Mouse (Mus musculus) mouse trophoblast stem cell (cell line): ENCODE measurements around the gene Lztr1.

Source experiments
- in situ Hi-C, 2 experiments: fragments of 300-500 bp; cut with MseI, MboI; formaldehyde crosslinking; loops; 2 replicates in 1 of 2; 3 replicates in 1 of 2; pipeline ENCODE4 v1.15.1; 2025

Lztr1 gene

DNA sequence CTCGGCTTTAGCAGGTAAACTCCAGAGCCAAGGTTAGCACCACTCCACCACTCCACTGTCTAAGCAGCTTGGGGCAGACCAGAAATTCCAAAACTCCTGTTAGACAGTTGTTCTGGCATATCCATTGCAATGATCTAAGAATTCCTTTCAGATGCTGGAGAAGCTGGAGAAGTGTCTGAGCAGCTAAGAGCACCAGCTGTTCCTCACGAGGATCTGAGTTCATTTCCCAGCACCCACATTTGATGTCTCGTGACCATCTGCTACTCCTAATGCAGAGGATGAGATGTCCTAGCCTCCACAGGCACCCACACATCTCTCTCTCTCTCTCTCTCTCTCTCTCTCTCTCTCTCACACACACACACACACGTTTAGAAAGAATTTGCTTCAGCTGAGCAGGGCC is 48.4 kb downstream of the Lztr1 start:
- in situ Hi-C loops, result no loop called here

DNA sequence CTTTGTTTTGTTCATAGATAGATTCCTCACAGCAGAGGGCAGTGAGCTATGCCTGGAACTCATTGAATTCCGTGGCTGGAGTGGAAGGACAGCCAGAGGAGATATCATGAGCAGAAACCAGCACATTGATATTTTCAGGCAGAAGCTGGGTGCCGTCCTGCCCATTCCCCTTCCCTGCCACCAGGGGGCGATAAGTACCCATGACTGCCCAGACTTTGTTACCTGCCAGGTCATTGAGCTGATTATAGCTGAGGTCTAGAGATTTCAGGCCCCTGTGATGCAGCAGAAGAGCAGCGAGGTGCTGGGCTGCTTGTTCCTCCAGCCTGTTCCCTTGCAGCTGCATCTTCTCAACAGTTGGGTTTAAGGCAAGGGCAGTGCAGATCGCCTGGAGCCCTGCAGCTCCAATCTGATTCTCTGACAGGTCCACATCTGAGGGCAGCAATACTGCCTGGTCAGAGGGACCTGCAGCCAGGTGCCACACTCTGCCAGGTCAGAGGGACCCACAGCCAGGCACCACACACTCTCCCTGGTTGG is 49.5 kb downstream of the Lztr1 start:
- in situ Hi-C loops, result no loop called here

DNA sequence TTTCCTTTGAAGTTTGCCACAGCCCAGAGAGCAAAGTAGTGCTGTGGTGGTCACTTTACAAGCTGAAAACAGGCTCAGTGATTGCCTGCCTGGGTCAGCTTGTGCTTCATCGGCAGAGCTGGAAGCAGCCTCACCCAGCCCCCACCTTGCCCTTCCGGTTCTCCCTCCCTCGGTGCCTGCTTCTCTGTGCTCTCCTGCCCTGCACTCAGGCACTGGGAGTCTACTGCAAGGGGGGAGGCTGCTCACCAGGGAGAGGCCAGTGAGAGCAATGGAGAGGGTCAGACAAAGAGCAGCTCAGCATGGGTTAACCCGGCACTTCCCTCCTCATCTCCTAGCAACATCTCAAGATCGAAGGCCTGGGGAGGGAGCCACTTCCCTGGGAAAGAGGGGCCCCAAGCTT is 50.3 kb downstream of the Lztr1 start:
- in situ Hi-C loops, result no loop called here

DNA sequence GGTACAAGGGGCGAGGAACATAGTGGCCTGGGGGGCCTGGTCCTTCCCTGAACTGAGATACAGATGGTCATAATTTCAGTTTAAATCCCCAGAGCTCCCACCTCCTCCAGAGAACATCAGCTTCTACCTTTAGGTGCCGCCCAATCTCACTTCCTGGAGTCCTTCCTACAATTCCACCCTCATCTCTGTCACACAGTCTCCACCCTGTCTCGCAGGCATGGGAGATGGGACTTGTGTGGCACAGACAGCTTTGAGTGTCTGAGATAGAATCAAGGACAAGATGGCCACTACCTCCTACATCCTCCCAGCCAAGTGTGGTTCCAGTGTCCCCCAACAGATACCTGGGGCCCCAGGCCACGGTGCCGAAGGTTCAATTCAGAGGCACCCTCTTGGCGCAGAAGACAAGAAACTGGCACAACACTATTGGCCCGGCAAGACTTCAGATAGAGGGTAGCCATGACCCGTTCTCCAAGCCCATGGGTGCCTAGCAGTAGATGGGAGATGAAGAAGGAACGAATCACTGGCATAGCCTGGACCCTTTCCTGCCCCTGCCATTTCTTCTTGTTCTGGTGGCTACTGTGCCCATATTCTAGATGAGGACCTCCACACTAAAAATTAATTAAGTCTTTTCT is 51.0 kb downstream of the Lztr1 start:
- in situ Hi-C loops, result no loop called here

DNA sequence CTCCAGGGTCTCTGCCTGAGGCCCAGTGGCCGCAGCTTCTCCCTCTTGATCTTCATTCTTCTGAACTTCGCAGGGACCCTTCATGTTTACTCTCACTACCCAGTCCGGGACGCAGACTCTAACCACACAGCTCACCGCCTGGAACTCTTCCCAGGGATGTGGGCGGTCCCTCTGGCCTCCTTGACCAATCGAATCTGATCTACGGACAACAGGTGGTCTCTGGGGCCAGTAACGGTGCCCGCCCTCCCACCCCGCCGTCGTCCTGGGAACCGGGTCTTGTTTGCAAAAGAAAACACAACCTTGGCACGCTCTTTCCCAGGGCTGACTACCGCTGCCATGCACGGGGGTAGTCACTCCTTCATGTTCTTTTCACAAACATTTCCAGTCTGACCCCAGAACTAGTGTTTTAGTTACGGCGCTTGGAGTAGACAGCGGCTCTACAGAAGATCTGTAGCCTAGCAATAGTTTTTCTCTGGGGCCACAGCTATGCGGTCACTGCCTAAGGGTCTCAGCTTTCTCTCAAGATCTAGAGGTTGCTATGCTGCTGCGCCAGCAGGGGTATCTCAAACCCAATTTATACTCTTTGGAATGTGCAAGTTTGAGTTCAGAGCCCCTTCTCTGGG is 52.8 kb downstream of the Lztr1 start, which contains the start of gene Lrrc74b:
Gene Lrrc74b (minus strand): TSS at position 120 of the 623 bp plus-strand sequence.
- in situ Hi-C loops, result no loop called here

DNA sequence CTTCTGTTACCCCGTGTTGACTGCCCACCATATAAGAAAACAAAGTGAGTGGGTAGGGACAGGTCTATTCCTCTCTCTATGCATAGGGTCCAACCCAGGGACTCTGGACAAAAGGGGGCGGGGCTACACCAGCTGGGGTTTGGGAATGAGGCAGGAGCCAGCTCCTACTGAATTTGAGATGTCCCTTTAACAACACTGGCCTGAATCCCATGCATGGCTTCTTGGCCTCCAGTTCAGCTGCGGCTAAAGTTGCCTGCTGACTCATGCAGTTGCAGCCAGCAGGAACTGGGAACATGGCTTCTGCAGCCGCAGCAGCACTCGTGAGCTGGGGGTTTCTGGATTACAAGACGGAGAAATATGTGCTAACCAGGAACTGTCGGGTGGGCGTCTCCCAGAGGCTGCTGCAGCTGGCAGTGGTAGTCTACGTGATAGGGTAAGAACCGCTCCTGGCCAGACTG is 53.3 kb downstream of the Lztr1 start, which contains the start of gene P2rx6:
Gene P2rx6 (plus strand): TSS at position 135 of the 458 bp plus-strand sequence.
- in situ Hi-C loops, result no loop called here

DNA sequence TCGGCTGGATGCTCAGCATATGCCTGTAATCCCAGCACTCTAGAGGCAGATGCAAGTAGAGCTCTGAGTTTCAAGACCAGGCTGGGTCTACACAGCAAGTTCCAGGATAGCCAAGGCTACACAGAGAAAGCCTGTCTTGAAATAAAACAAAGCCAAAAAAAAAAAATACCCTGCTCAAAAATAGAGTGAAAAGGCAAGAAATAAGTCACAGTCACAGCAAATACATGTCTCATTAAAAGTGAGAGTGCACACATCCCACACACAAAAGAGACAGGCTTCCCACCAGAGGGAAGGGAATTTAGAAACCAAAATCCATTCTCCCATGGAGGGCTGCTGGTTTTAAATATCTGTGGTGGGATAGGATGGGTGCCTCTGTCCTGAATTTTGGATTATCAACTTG is 55.1 kb downstream of the Lztr1 start:
- in situ Hi-C loops, result no loop called here

DNA sequence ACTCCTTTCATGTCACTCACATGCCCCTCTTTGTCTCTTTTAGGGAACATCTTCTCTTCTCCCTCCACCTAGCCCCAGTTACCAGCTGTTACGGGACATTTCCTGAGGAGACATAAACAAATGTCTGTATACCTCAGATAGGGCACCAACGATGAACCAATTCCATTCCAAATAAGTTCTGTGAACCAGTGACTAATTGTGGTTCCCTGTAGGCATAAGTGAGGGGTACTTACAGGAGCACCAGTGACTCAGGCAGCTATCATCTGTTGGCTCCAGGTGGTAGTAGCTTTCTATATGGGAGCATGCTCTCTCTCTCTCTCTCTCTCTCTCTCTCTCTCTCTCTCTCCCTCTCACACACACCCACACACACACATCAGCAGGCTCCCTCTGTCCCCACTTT is 55.7 kb downstream of the Lztr1 start:
- in situ Hi-C loops, result no loop called here

DNA sequence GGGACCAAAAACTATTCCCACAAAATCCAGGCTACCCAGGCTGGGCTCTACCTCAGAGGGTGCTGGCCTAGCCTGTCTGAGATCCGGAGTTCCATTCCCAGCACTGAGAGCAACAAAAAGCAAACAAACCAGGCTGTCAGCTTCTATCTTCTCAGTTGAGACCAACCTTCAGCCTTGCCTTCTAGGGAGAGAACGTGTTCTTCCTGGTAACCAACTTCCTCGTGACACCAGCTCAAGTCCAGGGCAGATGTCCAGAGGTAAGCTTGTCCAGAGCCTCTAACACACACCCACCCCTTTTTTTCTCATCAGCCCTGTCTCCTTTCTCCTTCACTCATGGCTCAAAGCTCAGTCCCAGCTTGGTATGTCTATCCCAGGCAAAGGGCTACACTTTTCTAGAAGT is 56.3 kb downstream of the Lztr1 start:
- in situ Hi-C loops, result no loop called here

DNA sequence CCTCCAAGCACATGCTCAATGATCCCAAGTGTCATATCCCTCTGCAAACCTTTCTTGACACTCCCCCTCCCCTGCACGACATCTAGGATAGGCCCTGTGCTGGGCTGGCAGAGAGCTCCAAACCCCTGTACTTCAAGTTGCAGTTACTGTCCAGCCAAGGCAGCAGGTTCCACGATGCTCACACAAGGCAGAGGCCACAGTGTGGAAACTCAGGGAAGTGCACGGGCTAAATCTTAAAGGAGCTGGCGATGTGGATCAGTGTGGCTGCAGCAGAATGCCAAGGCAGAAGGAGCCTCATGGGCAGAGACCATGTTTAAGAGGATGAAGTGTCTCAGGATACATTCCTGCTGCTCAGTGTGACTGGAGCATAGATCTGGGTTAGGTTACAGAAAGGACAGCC is 57.7 kb downstream of the Lztr1 start:
- in situ Hi-C loops, result no loop called here
